Mouse (Mus musculus) embryo, embryonic 9.5 days (tissue): ENCODE results near the gene Ces2c.
"Not testable (repeated sequence)": the region's sequence is repeated elsewhere in the genome, so short reads cannot be mapped to it uniquely, and the experiment has no call there.

Experiments
- DNase-seq: peaks from one replicate; pipeline ENCODE4 v3.0.0-alpha.2; 2017; ENCODE audit errors: extremely low spot score

The Ces2c gene

DNA sequence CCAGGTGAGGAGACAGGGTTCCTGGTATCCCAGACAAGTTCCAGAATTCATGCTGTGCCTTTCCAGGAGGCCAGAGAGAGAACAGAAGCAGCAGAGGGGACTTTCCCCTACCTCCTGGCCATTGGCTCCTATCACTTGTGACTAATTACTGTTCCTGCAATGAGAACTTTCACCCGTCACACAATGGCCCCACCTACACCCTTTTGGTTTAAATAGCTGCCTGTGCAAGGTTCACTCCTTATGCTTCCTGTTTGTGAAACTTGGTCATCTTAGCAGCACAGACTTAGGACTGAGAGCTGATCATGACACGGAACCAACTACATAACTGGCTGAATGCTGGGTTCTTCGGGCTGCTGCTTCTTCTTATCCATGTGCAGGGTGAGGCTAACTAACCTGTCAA is at the start of gene Ces2c:
Gene Ces2c (plus strand): TSS at position 238 of the 400 bp plus-strand sequence.
- DNase-seq: no peak

DNA sequence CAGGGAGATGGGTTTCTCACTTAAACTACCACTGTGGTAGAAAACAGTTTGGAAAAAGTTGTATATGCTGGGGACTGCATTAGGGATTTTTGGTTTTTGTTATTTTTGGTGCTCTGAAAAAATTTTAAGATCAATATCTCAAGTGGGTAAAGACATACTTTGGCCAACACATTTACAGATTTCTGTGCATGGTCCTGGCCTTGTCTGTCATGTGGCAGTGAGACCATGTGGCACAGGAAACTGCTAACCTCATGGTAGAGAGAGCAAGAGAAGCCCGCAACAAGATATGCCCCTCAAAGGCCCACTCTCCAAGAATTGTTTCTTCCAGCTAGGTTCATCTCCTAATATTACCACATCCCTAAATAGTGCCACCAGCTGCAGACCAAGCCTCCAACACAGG is 47.5 kb upstream of the Ces2c start:
- DNase-seq: no peak

DNA sequence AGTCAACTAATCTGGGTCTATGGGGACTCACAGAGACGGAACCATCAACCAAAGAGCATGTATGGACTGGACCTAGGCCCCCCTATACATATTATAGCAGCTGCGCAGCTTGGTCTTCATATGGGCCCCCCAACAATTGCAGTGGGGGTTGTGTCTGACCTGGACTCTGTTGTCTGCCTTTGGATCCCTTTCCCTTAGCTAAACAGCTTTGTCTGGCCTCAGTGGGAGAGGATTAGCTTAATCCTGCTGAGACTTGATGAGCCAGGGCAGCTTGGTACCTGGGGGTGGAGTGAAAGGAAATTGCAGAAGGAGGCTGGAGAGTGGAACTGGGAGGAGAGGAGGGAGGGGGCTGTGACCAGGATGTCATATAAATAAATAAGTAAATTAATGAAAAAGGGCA is 40.7 kb upstream of the Ces2c start:
- DNase-seq: no peak

DNA sequence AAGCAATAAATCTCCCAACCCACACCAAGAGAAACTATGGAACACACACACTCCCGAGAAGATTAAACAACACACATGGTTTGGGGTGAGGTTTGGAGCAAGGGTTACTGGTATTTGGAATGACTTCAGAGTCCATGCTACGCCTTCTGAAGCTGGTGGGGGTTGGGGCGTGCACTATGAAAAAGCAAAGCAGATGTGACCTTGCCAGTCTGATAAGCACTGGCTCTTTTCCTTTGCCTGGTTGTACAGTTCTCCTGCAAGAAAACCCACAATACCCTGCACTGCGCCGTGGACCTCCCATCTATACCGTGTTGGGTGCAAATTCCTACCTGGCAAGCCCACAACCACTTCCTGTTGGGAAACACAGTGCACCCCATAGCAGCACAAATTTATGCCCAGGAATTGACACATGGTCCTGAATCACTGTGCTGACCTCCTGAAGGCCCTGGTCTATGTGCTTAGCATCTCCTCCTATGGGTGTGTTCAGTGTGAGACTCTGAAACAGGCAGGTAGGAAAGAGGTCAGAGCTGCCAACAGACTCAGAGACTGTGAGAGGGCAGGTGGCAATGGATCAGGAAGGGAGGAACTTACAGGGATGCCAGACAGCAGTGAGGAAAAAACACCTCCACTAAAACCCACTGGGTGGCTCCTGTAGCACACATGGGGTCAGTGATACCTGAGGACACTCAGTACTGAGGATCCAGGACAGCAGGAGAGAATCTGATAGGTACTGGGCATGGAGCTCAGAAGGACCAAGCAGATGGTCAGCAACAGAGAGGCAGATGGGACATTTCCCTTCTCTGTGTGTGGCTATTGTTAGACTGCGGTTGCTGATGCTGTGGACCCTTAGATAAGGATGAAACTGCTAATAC is 38.1 kb upstream of the Ces2c start:
- DNase-seq: no peak

DNA sequence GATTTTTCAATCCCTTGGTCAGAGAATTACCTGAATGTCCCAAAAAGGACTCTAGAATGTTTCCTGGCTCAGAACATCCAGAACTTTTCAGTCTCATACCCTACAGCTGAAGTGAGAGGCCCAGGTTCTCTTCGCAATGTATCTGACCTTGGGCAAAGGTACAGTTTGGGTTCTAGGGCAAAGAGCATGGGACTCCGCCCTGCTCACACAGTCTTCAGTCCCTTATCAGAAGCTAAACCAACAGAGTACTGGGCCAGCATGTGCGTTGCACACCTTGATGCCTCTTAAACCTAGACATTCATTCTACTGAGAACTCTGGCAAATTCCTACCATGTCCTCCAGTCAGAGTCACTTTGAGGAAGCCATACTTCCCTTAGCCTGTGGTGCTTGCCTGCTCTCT is 37.4 kb upstream of the Ces2c start:
- no peak for DNase-seq

DNA sequence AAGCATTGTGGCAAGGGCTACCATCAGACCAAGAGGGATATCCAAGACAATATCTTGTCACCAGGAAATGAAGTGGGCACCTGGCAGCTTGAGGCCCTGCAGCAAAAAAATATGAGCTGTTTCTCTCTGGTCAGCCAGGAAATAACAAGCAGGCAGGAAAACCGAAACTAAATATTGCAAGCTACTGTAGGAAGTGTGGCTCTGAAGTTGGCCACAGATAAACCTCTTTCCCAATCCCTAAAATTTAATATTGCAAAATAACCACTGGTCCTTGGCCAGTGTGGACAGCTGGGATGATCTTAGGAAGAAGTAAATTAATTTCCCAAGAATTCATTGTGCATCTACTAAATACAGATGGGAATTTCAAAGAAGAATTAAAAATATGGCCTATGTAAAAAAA is 20.0 kb upstream of the Ces2c start:
- DNase-seq: no peak

DNA sequence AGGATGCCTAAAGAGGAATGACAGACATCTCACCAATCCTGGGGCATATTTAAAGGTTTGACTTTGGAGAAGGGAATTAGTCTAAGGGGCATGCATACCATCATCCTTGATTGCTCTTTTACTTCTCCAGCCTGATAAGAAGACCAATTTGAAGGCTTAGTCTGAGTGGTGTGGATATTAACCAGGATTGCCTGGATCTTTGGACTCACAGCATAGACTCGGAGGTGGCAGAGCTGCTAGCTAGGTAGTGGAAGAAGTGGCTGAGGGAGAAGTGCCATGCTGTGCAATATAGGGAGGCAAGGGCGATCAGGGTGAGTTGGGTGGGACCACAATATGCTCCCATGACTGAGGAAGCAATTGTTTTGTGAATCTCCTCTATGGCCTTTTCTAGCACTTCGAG is 18.6 kb upstream of the Ces2c start:
- no peak for DNase-seq

DNA sequence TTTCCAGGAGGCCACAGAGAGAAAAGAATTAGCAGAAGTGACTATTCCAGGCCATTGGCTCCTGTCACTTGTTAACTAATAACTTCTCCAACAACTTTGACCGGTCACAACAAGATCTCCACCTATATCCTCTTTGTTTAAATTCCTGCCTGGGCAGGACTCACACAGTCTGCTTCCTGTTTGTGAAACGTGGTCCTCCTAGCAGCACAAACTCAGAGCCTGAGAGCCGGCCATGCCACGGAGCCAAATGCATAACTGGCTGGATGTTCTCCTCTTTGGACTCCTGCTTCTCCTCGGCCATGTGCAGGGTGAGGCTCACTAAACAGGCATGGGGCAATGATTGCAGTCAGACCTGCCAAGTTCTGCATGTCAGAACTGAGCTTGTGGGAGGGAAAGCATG is 15.4 kb upstream of the Ces2c start, which contains the start of gene Ces2b:
Gene Ces2b (plus strand): TSS at position 133 of the 400 bp plus-strand sequence.
- no peak for DNase-seq

DNA sequence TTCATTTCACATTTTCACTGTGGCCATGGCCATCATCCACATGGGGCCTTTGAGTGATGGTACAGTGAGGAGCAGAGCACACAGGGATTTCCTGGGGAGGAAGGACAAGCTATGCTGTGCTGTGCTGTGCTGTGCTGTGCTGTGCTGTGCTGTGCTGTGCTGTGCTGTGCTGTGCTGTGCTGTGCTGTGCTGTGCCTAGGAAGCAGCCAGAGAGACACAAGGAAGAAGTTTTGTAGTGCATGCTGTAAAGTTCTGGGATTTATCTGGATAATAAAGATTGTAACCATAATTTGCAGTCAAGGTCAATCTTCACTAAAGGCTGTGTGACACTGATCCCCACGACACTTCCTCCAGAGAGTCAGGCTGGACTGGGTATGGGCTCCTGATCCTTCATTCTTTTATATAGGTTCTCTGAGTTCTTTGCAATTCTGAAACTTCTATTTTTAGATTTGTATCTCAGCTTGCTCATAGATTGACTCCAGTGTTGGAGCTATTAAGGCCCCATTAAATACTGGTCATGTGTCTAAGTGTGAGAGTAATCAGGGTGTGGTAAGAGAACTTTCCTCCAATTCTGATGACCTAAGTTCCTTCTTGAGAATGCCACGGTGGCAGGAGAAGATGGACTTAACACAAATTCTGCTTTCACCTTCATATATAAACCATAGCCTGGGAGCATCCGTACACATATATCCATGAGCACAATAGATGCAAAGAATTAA is 5.3 kb upstream of the Ces2c start:
- DNase-seq: no peak

DNA sequence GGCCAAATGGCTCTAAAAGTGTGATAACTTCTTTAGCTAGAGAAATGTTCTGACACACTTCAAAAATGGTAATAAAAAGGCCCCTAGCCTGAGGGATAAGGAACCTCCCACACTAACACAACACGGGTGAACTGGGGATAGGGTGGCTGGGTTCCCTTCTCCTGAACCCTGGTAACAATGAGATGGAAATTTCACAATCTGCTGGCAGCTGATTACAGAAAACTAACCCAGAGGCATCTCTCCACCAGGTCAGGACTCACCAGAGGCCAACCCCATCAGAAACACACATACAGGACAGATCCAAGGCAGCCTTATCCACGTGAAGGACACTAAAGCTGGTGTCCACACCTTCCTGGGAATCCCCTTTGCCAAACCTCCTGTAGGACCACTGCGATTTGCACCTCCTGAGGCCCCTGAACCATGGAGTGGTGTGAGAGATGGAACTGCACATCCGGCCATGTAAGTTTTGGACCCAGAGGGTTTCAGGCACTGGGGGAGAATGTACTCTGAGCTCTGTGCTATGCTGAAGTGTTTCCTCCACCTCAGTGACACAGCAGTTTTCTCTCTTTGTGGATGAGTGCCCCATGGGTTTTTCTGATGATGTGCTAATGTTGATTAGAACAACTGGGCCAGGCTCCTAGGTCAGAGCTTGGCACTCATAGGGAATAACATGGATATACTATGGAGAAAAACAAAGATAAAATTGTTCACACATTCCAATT is 1.0 kb downstream of the Ces2c start:
- DNase-seq: no peak

DNA sequence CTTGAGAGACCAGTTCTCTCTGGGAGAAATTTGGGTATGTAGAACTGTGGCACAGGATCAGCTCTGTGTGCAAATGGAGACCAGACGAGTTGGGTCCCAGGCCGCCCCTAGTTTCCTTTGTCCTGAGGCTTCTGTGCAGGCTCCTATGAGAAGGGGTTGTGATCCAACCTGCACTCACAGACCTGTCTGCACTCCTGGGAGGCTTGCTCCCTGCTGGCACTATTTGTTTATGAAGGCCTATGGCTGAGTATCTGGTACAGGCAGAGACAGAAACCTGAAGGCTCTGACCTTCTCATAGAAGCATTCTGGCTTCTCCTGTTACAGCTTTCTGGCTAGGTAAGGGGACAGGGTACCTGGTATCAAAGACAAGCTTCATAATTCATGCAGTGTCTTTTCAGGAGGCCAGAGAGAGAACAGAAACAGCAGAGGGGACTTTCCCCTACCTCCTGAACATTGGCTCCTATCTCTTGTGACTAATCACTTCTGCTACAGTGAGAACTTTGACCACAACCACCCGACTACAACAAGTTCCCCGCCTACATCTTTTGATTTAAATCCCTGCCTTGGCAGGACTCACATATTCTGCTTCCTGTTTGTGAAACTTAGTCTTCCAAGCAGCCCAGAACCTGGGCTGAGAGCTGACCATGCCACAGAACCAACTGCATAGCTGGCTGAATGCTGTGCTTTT is 20.1 kb downstream of the Ces2c start:
- not testable (repeated sequence) for DNase-seq

DNA sequence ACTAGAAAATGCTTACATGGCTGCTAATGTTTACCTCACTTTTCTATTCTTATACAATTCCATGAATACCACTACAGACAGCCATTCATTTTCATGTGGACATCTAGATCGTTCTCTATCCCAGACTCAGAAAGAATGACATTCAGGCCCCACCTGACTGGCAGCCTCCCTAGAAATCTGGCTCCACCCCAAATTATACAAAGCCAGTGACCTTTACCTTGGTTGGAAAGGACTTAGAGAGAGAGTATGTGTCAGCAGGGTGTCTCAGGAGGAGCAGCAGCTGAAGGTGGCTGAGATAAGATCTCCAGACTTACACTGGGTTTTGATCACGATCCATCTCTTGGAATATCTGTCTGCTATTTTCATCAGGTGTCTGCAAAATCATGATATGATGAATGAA is 22.0 kb downstream of the Ces2c start:
- DNase-seq: not testable (repeated sequence)

DNA sequence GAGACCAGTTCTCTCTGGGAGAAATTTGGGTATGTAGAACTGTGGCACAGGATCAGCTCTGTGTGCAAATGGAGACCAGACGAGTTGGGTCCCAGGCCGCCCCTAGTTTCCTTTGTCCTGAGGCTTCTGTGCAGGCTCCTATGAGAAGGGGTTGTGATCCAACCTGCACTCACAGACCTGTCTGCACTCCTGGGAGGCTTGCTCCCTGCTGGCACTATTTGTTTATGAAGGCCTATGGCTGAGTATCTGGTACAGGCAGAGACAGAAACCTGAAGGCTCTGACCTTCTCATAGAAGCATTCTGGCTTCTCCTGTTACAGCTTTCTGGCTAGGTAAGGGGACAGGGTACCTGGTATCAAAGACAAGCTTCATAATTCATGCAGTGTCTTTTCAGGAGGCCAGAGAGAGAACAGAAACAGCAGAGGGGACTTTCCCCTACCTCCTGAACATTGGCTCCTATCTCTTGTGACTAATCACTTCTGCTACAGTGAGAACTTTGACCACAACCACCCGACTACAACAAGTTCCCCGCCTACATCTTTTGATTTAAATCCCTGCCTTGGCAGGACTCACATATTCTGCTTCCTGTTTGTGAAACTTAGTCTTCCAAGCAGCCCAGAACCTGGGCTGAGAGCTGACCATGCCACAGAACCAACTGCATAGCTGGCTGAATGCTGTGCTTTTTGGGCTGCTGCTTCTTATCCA is 39.5 kb downstream of the Ces2c start:
- not testable (repeated sequence) for DNase-seq

DNA sequence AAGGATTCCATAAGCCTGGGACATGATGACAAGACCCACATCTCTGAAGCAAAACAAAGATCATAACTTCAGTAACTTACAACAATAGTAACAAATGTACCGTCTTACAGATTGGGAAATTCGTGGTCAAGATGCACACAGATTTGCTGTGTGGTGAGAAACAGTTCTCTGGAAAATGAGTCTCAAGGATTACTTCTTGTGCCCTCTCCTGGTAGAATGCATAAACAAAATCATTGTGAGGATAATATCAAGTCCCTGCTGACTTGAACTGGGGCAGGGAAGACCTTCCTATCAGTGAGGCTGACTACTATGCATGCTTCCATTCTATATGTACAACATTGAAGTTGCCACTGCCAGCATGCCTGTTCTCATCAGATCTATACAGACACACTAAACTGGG is 54.9 kb downstream of the Ces2c start:
- no peak for DNase-seq
